Mouse (Mus musculus) lung, adult 2 months (tissue): ENCODE data around the gene Dlgap5. TPM values are rescaled to one million over a fixed set of nuclear protein-coding genes. Genes with fewer than 3 reads are reported as not detected.
"Not testable (repeated sequence)": the region's sequence is repeated elsewhere in the genome, so short reads cannot be mapped to it uniquely, and the experiment has no call there.

ENCODE experiments used
- DNase-seq: peaks from one replicate; pipeline ENCODE4 v3.0.0; 2022
- H3K4me1 ChIP-seq: fragments of 200-500 bp; 2 replicates; pipeline ENCODE4 v1.6.1; 2011; ENCODE audit warnings: low read length; ENCODE audit not compliant: control insufficient read depth, insufficient read depth
- H3K4me3 ChIP-seq: fragments of 200-500 bp; replicated peaks from 2 replicates; pipeline ENCODE3; 2011; ENCODE audit warnings: low read depth, mild to moderate bottlenecking, control low read depth, low read length; ENCODE audit errors: extremely low read depth
- CTCF ChIP-seq: fragments of 200-500 bp; IDR thresholded peaks from 2 replicates; pipeline ENCODE4 v1.5.1; 2011; ENCODE audit warnings: mild to moderate bottlenecking, low read length, control low read depth; ENCODE audit not compliant: insufficient read depth
- POLR2A ChIP-seq: fragments of 200-500 bp; IDR thresholded peaks from 2 replicates; pipeline ENCODE4 v1.6.1; 2011; ENCODE audit warnings: low read depth, mild to moderate bottlenecking, control low read depth, low read length, borderline replicate concordance; ENCODE audit errors: extremely low read depth
- WGBS: fragments of 180-500 bp; shearing (Covaris S2); methylation state at CpG from one replicate; pipeline ENCODE4 v1.1.7; 2018; 5-methylcytosine and 5-hydroxymethylcytosine counted together
- polyA plus RNA-seq: library from polyadenylated mRNA; depleted of rRNA; stranded (reverse); fragments of >200 nt; gene quantifications from 2 replicates; pipeline ENCODE4 v1.2.3, GENCODE M21; 2012; rRNA removed

Dlgap5 gene
- polyA plus RNA-seq = 0.48 and 1.1 TPM in 2 replicates

- peak; percentile 90 for DNase-seq
- Histone ChIP-seq H3K4me1 (no peaks in the 10 kb centered on the region), H3K4me3 (peak within 1 kb of the TSS; percentile 61)
- TF ChIP-seq POLR2A = no peak
- TF ChIP-seq CTCF = no peak
- WGBS = under 1% methylated on average over 36 of the region's 36 CpGs
Observed at GRCm38 (mm10) chr14:47417775-47418665, at the start of gene Dlgap5. TSS of gene Dlgap5 (minus strand) at chr14:47418407.

GRCm38 (mm10) chr14:47465468-47466175 lies 47.4 kb upstream of the Dlgap5 start:
- no peak overlapping the region for H3K4me3 ChIP-seq
- H3K4me1 ChIP-seq = no peaks in the 10 kb centered on the region
- DNase-seq = no peak
- TF ChIP-seq POLR2A = no peak
- TF ChIP-seq CTCF = no peak
- 35% methylated on average over 7 of the region's 7 CpGs for WGBS

GRCm38 (mm10) chr14:47464426-47464825 lies 46.2 kb upstream of the Dlgap5 start:
- DNase-seq = no peak
- Histone ChIP-seq H3K4me1 (no peaks in the 10 kb centered on the region), H3K4me3 (no peak overlapping the region)
- TF ChIP-seq CTCF = no peak
- TF ChIP-seq POLR2A = no peak
- WGBS = 73% methylated on average over 10 of the region's 10 CpGs

- WGBS = 57% methylated on average over 9 of the region's 9 CpGs
- no peak for TF ChIP-seq CTCF
- TF ChIP-seq POLR2A = no peak
Observed at GRCm38 (mm10) chr14:47462877-47463460, 44.8 kb upstream of the Dlgap5 start.

GRCm38 (mm10) chr14:47462453-47462852 lies 44.2 kb upstream of the Dlgap5 start:
- no peaks in the 10 kb centered on the region for H3K4me1 ChIP-seq
- DNase-seq = no peak
- no peak overlapping the region for H3K4me3 ChIP-seq
- no peak for TF ChIP-seq CTCF
- TF ChIP-seq POLR2A = no peak
- WGBS = 47% methylated on average over 4 of the region's 4 CpGs

More at GRCm38 (mm10) chr14:47462877-47463460, 44.8 kb upstream of the Dlgap5 start:
- no peak for DNase-seq
- H3K4me1 ChIP-seq = no peaks in the 10 kb centered on the region
- H3K4me3 ChIP-seq = no peak overlapping the region

GRCm38 (mm10) chr14:47461997-47462396 lies 43.8 kb upstream of the Dlgap5 start:
- no peak for DNase-seq
- WGBS = 82% methylated on average over 8 of the region's 8 CpGs
- Histone ChIP-seq H3K4me1 (no peaks in the 10 kb centered on the region), H3K4me3 (no peak overlapping the region)
- no peak for TF ChIP-seq POLR2A
- no peak for TF ChIP-seq CTCF

- DNase-seq = no peak
Observed at GRCm38 (mm10) chr14:47459556-47459955, 41.3 kb upstream of the Dlgap5 start.

GRCm38 (mm10) chr14:47450121-47450520 lies 31.9 kb upstream of the Dlgap5 start, which contains the start of gene Fbxo34:
TSS of gene Fbxo34 (plus strand) at chr14:47450421.
- WGBS = 86% methylated on average over 3 of the region's 5 CpGs
- not testable (repeated sequence) for H3K4me1 ChIP-seq, DNase-seq, H3K4me3 ChIP-seq

More at GRCm38 (mm10) chr14:47459556-47459955, 41.3 kb upstream of the Dlgap5 start:
- WGBS = 66% methylated on average over 4 of the region's 4 CpGs
- Histone ChIP-seq H3K4me3 (no peak overlapping the region), H3K4me1 (no peaks in the 10 kb centered on the region)
- TF ChIP-seq CTCF (no peak), POLR2A (no peak)

- Histone ChIP-seq H3K4me1 (no peaks in the 10 kb centered on the region), H3K4me3 (no peak overlapping the region)
- DNase-seq = no peak
- TF ChIP-seq CTCF = no peak
- no peak for TF ChIP-seq POLR2A
- 45% methylated on average over 9 of the region's 9 CpGs for WGBS
Observed at GRCm38 (mm10) chr14:47445331-47446095, 27.3 kb upstream of the Dlgap5 start.
